Mouse (Mus musculus) activated CD4-positive, CD25-positive, alpha-beta regulatory T cell, adult 4 months (primary cell): ENCODE results near the gene B230104I21Rik. TPM values are rescaled to one million over a fixed set of nuclear protein-coding genes. Genes with fewer than 3 reads are reported as not detected.
A peak's percentile ranks its signal among the peaks of the same experiment; 100 is the strongest.

ENCODE experiments used
- ATAC-seq: one replicate; pipeline ENCODE4 v1.8.0; 2017
- polyA plus RNA-seq, 2 experiments: library from polyadenylated mRNA; unstranded; fragments of 100-300 nt; shearing (Covaris generic); gene quantifications; one replicate each; pipeline ENCODE4 v1.2.1; 2017

Gene B230104I21Rik
- polyA plus RNA-seq = not detected

GRCm38 (mm10) chr4:154335761-154336160, at the start of gene B230104I21Rik:
Gene B230104I21Rik (plus strand): TSS chr4:154336127.
- ATAC-seq = no peak

GRCm38 (mm10) chr4:154293735-154294201, 42.2 kb upstream of the B230104I21Rik start:
- ATAC-seq = no peak

- no peak for ATAC-seq
Observed at GRCm38 (mm10) chr4:154294262-154294731, 41.6 kb upstream of the B230104I21Rik start.

- peak; percentile 68 for ATAC-seq
Observed at GRCm38 (mm10) chr4:154297761-154298160, 38.2 kb upstream of the B230104I21Rik start.

- peak; percentile 28 for ATAC-seq
Observed at GRCm38 (mm10) chr4:154299541-154300271, 36.2 kb upstream of the B230104I21Rik start.

GRCm38 (mm10) chr4:154301466-154301881, 34.5 kb upstream of the B230104I21Rik start, which contains the start of gene Arhgef16:
Gene Arhgef16 (minus strand): TSS chr4:154301676.
- peak; percentile 26 for ATAC-seq

- ATAC-seq = no peak
Observed at GRCm38 (mm10) chr4:154309131-154309530, 26.8 kb upstream of the B230104I21Rik start.

- ATAC-seq = no peak
Observed at GRCm38 (mm10) chr4:154310576-154311262, 25.2 kb upstream of the B230104I21Rik start.

- ATAC-seq = no peak
Observed at GRCm38 (mm10) chr4:154312143-154312812, 23.6 kb upstream of the B230104I21Rik start.

GRCm38 (mm10) chr4:154312935-154313621, 22.8 kb upstream of the B230104I21Rik start:
- ATAC-seq = no peak

- no peak for ATAC-seq
Observed at GRCm38 (mm10) chr4:154313622-154313967, 22.3 kb upstream of the B230104I21Rik start.

- ATAC-seq = no peak
Observed at GRCm38 (mm10) chr4:154325410-154325809, 10.5 kb upstream of the B230104I21Rik start.

- no peak for ATAC-seq
Observed at GRCm38 (mm10) chr4:154328431-154328830, 7.5 kb upstream of the B230104I21Rik start.

GRCm38 (mm10) chr4:154328836-154329235, 7.1 kb upstream of the B230104I21Rik start:
- ATAC-seq = no peak

- no peak for ATAC-seq
Observed at GRCm38 (mm10) chr4:154330001-154330400, 5.9 kb upstream of the B230104I21Rik start.

- ATAC-seq = no peak
Observed at GRCm38 (mm10) chr4:154331271-154331670, 4.7 kb upstream of the B230104I21Rik start.

- ATAC-seq = no peak
Observed at GRCm38 (mm10) chr4:154333300-154333699, 2.6 kb upstream of the B230104I21Rik start.

- no peak for ATAC-seq
Observed at GRCm38 (mm10) chr4:154334699-154335402, 1.1 kb upstream of the B230104I21Rik start.

GRCm38 (mm10) chr4:154336650-154337049, 723 bp downstream of the B230104I21Rik start:
- no peak for ATAC-seq

- ATAC-seq = no peak
Observed at GRCm38 (mm10) chr4:154346731-154347522, 11.0 kb downstream of the B230104I21Rik start.
